Mouse (Mus musculus) left cerebral cortex, postnatal 25 days (tissue): ENCODE measurements around the gene Actr5. TPM values are rescaled to one million over a fixed set of nuclear protein-coding genes. Genes with fewer than 3 reads are reported as not detected.

Experiments used
- DNase-seq, 2 experiments: peaks; one replicate each; pipeline ENCODE4 v3.0.0; 2022; ENCODE audit warnings: low spot score in 2 of 2, mixed read lengths in 1 of 2
- intact Hi-C: fragments of 180-260 bp; cut with DNase I; formaldehyde crosslinking; loops from one replicate; pipeline ENCODE4 v1.15.1; 2025
- microRNA-seq, 2 experiments: library from miRNA; unstranded; fragments of <30 nt; microRNA quantifications; one replicate each; pipeline ENCODE4 v1.2.0; 2022
- total RNA-seq, 2 experiments: library from RNA; stranded (reverse); gene quantifications; 2 replicates each; pipeline ENCODE4 v1.2.3; 2021

Actr5 gene
- total RNA-seq, 2 experiments from 2014 or later, result 7.3 to 9.6 TPM

DNA sequence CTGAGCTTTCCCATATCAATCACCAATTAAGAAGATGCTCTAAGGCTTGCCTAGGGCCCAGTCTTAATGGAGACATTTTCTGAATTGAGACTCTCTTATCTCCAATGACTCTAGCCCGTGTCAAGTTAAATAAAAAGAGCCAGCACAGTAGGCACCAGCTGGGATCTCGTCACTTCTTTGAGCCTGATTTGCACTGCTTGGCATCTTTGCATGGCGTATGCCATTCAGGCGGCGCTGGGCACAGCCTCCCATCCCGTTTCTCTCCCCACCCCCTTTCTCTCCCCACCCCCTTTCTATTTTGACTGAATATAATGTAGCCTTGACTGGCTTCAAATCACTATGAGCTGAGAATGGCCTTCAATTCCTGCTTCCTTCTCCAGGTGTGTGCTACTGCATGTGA lies 57.0 kb downstream of the Actr5 start:
- no peak for DNase-seq
- intact Hi-C loops, result no loop called here

DNA sequence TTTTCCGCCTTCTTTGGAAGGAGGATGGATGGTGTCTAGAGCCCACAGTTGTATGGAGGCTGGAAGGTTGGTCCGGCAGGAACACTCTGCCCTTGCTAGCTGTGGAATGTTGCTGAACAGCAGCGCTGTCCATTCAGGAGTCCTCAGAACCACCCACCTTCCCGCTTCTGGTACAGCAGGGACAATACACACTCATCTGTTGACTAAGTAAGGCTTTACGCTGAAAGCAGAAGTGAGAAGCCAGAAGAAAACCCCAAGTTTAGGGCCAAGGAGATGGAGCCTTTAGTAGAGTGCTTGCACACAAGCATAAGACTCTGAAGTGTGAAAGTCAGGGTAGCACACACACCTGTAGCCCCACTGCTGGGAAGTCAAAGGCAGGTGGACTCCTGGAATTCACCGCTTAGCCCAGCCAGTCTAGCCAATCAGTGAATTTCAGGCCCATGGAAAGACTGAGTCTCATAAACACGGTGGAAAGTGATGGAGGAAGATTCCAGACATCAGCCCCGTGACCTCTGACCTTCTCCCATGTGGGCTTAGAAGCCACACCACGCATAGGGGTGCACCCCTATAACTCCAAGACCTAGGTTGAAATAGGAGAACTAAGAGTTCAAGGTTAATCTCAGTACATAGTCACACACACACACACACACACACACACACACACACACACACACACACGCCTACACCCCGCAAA lies 57.8 kb downstream of the Actr5 start:
- intact Hi-C loops, result no loop called here
- DNase-seq, result no peak

DNA sequence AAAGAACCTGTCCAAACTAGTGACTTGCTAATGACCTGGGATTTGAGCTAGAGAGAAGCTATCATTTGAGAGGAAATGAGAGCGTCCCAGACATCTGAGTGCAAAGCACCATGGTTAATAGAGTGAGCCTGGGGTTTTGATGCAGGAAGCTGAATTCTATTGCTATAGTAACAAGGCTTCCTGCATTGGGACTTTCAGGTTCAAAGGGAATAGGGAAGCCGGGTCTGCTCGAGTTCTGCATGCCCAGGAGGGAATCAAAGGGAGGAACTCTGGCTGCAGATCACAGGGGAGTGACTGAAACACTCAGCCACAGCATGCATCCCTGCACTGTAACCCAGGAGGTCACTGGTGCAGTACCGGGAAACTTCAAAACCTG lies 58.3 kb downstream of the Actr5 start:
- no peak for DNase-seq
- intact Hi-C loops, result no loop called here

DNA sequence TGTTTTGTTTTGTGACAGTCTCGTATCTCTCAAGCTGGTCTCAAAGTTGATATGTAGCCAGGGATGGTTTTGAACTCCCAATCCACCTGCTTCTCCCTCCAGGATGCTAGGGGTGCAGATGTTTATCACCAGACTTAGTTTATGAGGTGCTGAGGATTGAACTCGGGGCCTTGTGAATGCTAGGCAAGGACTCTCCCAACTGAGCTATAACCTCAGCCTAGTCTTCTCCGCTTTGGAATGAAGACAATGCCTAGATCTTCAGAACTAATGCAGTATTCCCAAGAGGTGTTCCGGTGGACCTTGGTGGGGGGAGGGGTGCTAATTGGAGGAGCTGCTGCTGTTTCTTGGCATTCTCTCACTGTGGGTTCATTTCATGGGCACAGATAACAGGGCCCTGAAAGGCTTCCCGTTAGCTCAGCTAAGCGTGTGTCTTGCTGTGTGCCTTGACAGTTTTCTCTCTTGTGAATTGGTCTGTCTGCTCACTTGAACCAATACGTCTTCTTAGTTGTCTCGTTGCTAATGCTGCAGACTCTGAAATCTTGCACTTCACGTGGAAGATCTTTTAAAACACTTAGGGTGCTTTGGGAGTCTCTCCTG lies 59.7 kb downstream of the Actr5 start:
- intact Hi-C loops, result no loop called here
- no peak for DNase-seq

DNA sequence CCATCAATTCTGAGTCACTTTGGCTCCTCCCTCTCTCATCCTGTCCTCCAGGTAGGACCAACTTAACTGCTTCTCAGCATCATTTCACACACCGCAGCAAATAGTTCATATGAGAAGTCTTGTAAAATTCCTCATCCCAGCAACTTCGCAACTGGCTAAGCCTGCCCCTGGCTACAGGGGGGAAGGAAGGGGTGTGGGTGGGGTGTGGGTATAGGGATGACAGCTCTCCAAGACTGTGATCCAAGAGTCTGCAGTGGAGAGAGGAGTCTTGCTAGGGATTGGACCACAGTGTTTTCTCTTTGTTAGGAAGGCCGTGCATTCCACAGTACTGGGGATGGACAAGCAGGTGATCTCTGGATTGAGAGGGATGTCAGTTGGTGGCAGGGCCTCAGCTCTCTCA lies 60.2 kb downstream of the Actr5 start:
- intact Hi-C loops, result no loop called here
- no peak for DNase-seq

DNA sequence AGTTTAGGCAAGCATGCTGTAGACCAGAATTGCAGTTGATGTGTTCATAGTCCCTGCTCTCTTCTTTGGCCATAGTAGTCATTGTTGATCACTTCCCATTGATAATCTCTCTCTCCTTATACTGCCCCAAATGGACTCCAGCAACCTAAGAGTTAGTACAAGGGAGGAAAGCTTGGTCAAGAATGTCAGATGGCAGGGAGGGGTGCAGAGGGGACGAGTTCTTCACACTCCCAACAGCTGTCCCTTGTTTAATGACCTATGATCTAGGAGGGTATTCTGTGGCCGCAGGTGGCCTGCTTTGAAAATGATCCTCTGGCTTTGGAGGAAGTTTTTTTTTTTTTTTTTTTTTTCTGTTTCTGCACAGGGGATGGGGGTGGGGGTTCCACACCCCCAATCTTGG lies 61.7 kb downstream of the Actr5 start:
- DNase-seq, result no peak
- intact Hi-C loops, result no loop called here

DNA sequence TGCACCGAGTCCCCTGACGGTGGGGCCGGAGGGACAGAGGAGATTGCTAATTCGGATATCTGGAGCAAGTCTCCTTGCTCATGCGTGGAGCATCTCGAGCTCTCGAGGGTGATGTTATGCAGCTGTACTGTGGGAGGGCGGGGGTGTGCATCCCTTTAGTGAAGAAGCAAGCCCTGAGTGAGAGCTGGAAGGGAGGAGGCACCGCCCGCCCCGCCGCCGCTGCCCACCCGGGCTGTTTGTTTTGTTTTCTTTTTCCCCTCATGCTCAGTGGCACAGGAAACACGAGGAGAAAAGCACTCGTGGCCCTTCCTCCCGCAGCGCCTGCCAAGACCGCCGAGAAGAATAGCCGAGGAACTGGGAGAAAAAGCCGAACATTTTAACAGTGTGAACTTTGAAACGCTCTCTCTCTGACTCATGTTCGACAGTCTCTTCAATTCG lies 63.1 kb downstream of the Actr5 start:
- DNase-seq, result peak; percentile 73 to 94
- intact Hi-C loops, result no loop called here

Small RNAs within 50 kb of the gene (microRNA-seq; reads per million reads assigned to microRNA genes)
- 5.9 to 6.7 reads per million in 2 experiments for gene Mir3474

Other genes starting within 250 kb of the Actr5 start
- gene Snhg11, start 249.2 kb upstream of the Actr5 start, total RNA-seq, result 100 to 1,000 TPM; 540 to 648 TPM
- 100 to 1,000 TPM; 103 to 106 TPM for gene Ralgapb, start 215.0 kb upstream of the Actr5 start, total RNA-seq
- gene Adig, start 122.3 kb upstream of the Actr5 start, total RNA-seq, result not detected
- gene Arhgap40, start 112.1 kb upstream of the Actr5 start, total RNA-seq, result under 1 TPM in 1 of 2 experiments, not detected in 1; 0.37 TPM
- gene Slc32a1, start 14.1 kb upstream of the Actr5 start, total RNA-seq, result 100 to 1,000 TPM in 1 of 2 experiments, 10 to 100 TPM in 1; 81.8 to 112 TPM
- 100 to 1,000 TPM; 119 to 132 TPM for gene Ppp1r16b, start 40.5 kb downstream of the Actr5 start, total RNA-seq
- gene Fam83d, start 143.2 kb downstream of the Actr5 start, total RNA-seq, result 1 to 10 TPM; 1.6 to 2.6 TPM
- gene Dhx35, start 169.9 kb downstream of the Actr5 start, total RNA-seq, result 10 to 100 TPM; 13.5 to 17.4 TPM